Mouse (Mus musculus) kidney, adult 8-10 months (tissue): ENCODE results near the gene Mettl24.

Experiments
- DNase-seq, 2 experiments: peaks; one replicate each; pipeline ENCODE4 v3.0.0; 2022

Mettl24 gene

GRCm38 (mm10) chr10:40685641-40686040, 2.6 kb downstream of the Mettl24 start:
- DNase-seq, result no peak

- no peak for DNase-seq
These were observed 3.9 kb downstream of the Mettl24 start for GRCm38 (mm10) chr10:40686976-40687375.

GRCm38 (mm10) chr10:40687407-40687806, 4.3 kb downstream of the Mettl24 start:
- no peak for DNase-seq

- DNase-seq, result no peak
These were observed 5.2 kb downstream of the Mettl24 start for GRCm38 (mm10) chr10:40688266-40688665.

- DNase-seq, result no peak
These were observed 5.8 kb downstream of the Mettl24 start for GRCm38 (mm10) chr10:40688873-40689272.

- no peak for DNase-seq
These were observed 15.6 kb downstream of the Mettl24 start for GRCm38 (mm10) chr10:40698652-40699051.

GRCm38 (mm10) chr10:40711127-40711526, 28.0 kb downstream of the Mettl24 start:
- no peak for DNase-seq

- peak; percentile 7 to 10 for DNase-seq
These were observed 30.0 kb downstream of the Mettl24 start for GRCm38 (mm10) chr10:40713018-40713608.

GRCm38 (mm10) chr10:40713829-40714228, 30.7 kb downstream of the Mettl24 start:
- no peak for DNase-seq

GRCm38 (mm10) chr10:40715151-40715550, 32.1 kb downstream of the Mettl24 start:
- DNase-seq, result no peak

GRCm38 (mm10) chr10:40716296-40716695, 33.2 kb downstream of the Mettl24 start:
- no peak for DNase-seq

GRCm38 (mm10) chr10:40716713-40717112, 33.6 kb downstream of the Mettl24 start:
- DNase-seq, result no peak

GRCm38 (mm10) chr10:40718362-40718761, 35.3 kb downstream of the Mettl24 start:
- no peak for DNase-seq

- DNase-seq, result no peak
These were observed 36.0 kb downstream of the Mettl24 start for GRCm38 (mm10) chr10:40719062-40719461.

GRCm38 (mm10) chr10:40720883-40721282, 37.8 kb downstream of the Mettl24 start:
- DNase-seq, result no peak

- DNase-seq, result no peak
These were observed 41.3 kb downstream of the Mettl24 start for GRCm38 (mm10) chr10:40724342-40724741.

GRCm38 (mm10) chr10:40725066-40725465, 42.0 kb downstream of the Mettl24 start:
- no peak for DNase-seq

- no peak for DNase-seq
These were observed 42.4 kb downstream of the Mettl24 start for GRCm38 (mm10) chr10:40725471-40725870.

- no peak for DNase-seq
These were observed 43.3 kb downstream of the Mettl24 start for GRCm38 (mm10) chr10:40726288-40726902.

- no peak for DNase-seq
These were observed 43.9 kb downstream of the Mettl24 start for GRCm38 (mm10) chr10:40726989-40727388.

GRCm38 (mm10) chr10:40730200-40730599, 47.1 kb downstream of the Mettl24 start:
- DNase-seq, result no peak

- DNase-seq, result no peak
These were observed 50.2 kb downstream of the Mettl24 start for GRCm38 (mm10) chr10:40733291-40733690.

GRCm38 (mm10) chr10:40736172-40736571, 53.1 kb downstream of the Mettl24 start:
- no peak for DNase-seq

GRCm38 (mm10) chr10:40737274-40738112, 54.4 kb downstream of the Mettl24 start:
- no peak for DNase-seq
